Mouse (Mus musculus) heart, postnatal 0 days (tissue): ENCODE data around the gene Map7d2.

ENCODE experiments used
- CTCF ChIP-seq: IDR thresholded peaks from 2 replicates; pipeline ENCODE4 v1.5.1; 2016; ENCODE audit warnings: antibody characterized with exemption, control low read depth, low read depth
- EP300 ChIP-seq: IDR thresholded peaks from 2 replicates; pipeline ENCODE4 v1.6.1; 2016; ENCODE audit warnings: antibody characterized with exemption, low read depth

DNA sequence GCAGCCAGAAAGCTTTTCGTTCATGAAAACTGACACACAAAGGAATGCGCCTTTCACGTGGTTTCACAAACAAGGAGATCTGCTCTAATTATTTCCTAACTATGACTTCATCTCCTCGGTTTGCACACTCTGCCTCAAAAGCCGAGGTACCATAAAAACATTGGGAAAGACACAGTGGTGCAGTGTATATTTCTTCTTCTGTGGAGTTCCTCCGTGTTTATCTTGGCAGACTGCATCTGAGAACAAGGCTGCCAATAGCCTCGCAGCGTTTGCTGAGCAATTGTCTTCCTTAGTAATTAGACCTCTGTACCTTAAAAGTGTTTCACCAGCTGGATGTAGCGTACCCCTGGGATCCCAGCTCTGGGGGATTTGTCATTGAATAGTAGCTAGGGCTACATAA is 27.3 kb upstream of the Map7d2 start:
- TF ChIP-seq CTCF (no peak), EP300 (no peak)
